Comparison of ENCODE assay signal across 8 mouse cellular contexts in genomic region chr2:143915600-143916135, GRCm38 (mm10). TPM values are rescaled to one million over a fixed set of nuclear protein-coding genes. Genes with fewer than 3 reads are reported as not detected.
DNase-seq lines count a peak whose midpoint lies in the region; ATAC-seq and TF ChIP-seq lines count a peak whose summit lies in the region.

No protein-coding gene starts in this region.

- under 1% methylated on average over 32 of the region's 32 CpGs for WGBS in forebrain, embryonic 11.5 days
- under 1% methylated on average over 32 of the region's 32 CpGs for WGBS in intestine, postnatal 0 days
- under 1% methylated on average over 32 of the region's 32 CpGs for WGBS in small intestine, adult 2 months

- DNase-seq in cerebellum, adult 11 months, result no peak
- peak; percentile 15 to 32 for DNase-seq in spleen, postnatal 36 days (ENCODE audit: low spot score in 2 of 2)
- no peak for DNase-seq in spleen, adult 12 weeks (ENCODE audit: low spot score)
- no peak for DNase-seq in forebrain, embryonic 11.5 days (ENCODE audit: low spot score)
- peak; percentile 77 for DNase-seq in lung, postnatal 10 days

- H3K36me3 ChIP-seq in forebrain, embryonic 11.5 days (ENCODE audit: control insufficient read depth, insufficient read depth, low read length), result no peaks in the 10 kb centered on the region
- H3K36me3 ChIP-seq in intestine, postnatal 0 days (ENCODE audit: control insufficient read depth, insufficient read depth), result no peaks in the 10 kb centered on the region
- H3K36me3 ChIP-seq in small intestine, adult 2 months (ENCODE audit: control insufficient read depth, insufficient read depth, low read length), result no peaks in the 10 kb centered on the region; the same call in 1 of the 2 replicates

- ATAC-seq in cerebellum, adult (ENCODE audit: insufficient number of reproducible peaks, low FRiP score, low TSS enrichment), result peak; percentile 51
- peak; percentile 61 for ATAC-seq in forebrain, embryonic 11.5 days (replicated peaks; ENCODE audit: low FRiP score)
- ATAC-seq in intestine, postnatal 0 days, result peak; percentile 28

- H3K4me2 ChIP-seq in forebrain, embryonic 11.5 days (ENCODE audit: low read depth, low read length, severe bottlenecking), result peak overlapping the region; percentile 77
- peak overlapping the region; percentile 68 for H3K4me2 ChIP-seq in intestine, postnatal 0 days (replicated peaks; ENCODE audit: low read depth)

- TF ChIP-seq POLR2A in small intestine, adult 2 months (IDR thresholded peaks at IDR 0.05; ENCODE audit: low read depth, low read length), result no peak

- peak overlapping the region; percentile 74 for H3K9ac ChIP-seq in forebrain, embryonic 11.5 days (ENCODE audit: low read length)
- H3K9ac ChIP-seq in intestine, postnatal 0 days (ENCODE audit: low read depth, low read length), result peak overlapping the region; percentile 93

- peak overlapping the region; percentile 73 for H3K4me3 ChIP-seq in forebrain, embryonic 11.5 days (ENCODE audit: low read depth, low read length)
- H3K4me3 ChIP-seq in intestine, postnatal 0 days (ENCODE audit: low read depth, low read length), result peak overlapping the region; percentile 91
- H3K4me3 ChIP-seq in small intestine, adult 2 months (ENCODE audit: low read depth, low read length), result peak overlapping the region; percentile 72

- H3K27me3 ChIP-seq in forebrain, embryonic 11.5 days (ENCODE audit: control insufficient read depth, insufficient read depth, low read length), result no peaks in the 10 kb centered on the region
- no peaks in the 10 kb centered on the region for H3K27me3 ChIP-seq in intestine, postnatal 0 days (replicated peaks; ENCODE audit: control insufficient read depth, insufficient read depth, low read length)
- no peaks in the 10 kb centered on the region for H3K27me3 ChIP-seq in small intestine, adult 2 months (ENCODE audit: control insufficient read depth, insufficient read depth, low read length)

- no peaks in the 10 kb centered on the region for H3K9me3 ChIP-seq in forebrain, embryonic 11.5 days (ENCODE audit: control insufficient read depth, low read length)
- no peaks in the 10 kb centered on the region for H3K9me3 ChIP-seq in intestine, postnatal 0 days (ENCODE audit: control insufficient read depth)

- peak; percentile 20; the same call in 1 of the 2 replicates for TF ChIP-seq CTCF in intestine, postnatal 0 days (IDR thresholded peaks at IDR 0.05; ENCODE audit: low read depth)
- no peak for TF ChIP-seq CTCF in small intestine, adult 2 months (IDR thresholded peaks at IDR 0.05; ENCODE audit: extremely low read depth, insufficient read length, insufficient replicate concordance, low read depth, low read length)

- peak overlapping the region; percentile 84 for H3K27ac ChIP-seq in forebrain, embryonic 11.5 days (ENCODE audit: low read depth, low read length)
- H3K27ac ChIP-seq in intestine, postnatal 0 days (ENCODE audit: low read depth, low read length), result peak overlapping the region; percentile 99
- peak overlapping the region; percentile 96 for H3K27ac ChIP-seq in small intestine, adult 2 months (ENCODE audit: insufficient read depth, low read depth, low read length)

- H3K4me1 ChIP-seq in forebrain, embryonic 11.5 days (replicated peaks; ENCODE audit: control insufficient read depth, insufficient read depth, low read length), result peaks cover 3% of the 10 kb centered on the region; the same call in 1 of the 2 replicates
- peaks cover 10% of the 10 kb centered on the region; the same call in 1 of the 2 replicates for H3K4me1 ChIP-seq in intestine, postnatal 0 days (replicated peaks; ENCODE audit: control insufficient read depth, insufficient read depth, low read length)
- peaks cover 5% of the 10 kb centered on the region; the same call in 1 of the 2 replicates for H3K4me1 ChIP-seq in small intestine, adult 2 months (ENCODE audit: control insufficient read depth, insufficient read depth, insufficient read length, low read length)

RNA-seq across cellular contexts. Expression of gene Dstn, which starts 0.5 kb away (rescaled TPM):
- polyA plus RNA-seq in forebrain, embryonic 11.5 days (2014; fragmentation: Nextera tagmentation; extraction: Ambion mirVana), result 364 and 369 TPM in 2 replicates
- polyA plus RNA-seq in intestine, postnatal 0 days (2015; fragmentation: Nextera tagmentation; extraction: Ambion mirVana), result 801 and 835 TPM in 2 replicates
- 28.5 and 69.3 TPM in 2 replicates for polyA plus RNA-seq in small intestine, adult 2 months (2012; rRNA removed)

RNA-seq across cellular contexts. Expression of gene Bfsp1, which starts 52.7 kb away (rescaled TPM):
- polyA plus RNA-seq in forebrain, embryonic 11.5 days (2014; fragmentation: Nextera tagmentation; extraction: Ambion mirVana), result 0.44 and 1.7 TPM in 2 replicates
- 4.5 and 5.3 TPM in 2 replicates for polyA plus RNA-seq in intestine, postnatal 0 days (2015; fragmentation: Nextera tagmentation; extraction: Ambion mirVana)
- 1.0 and 3.9 TPM in 2 replicates for polyA plus RNA-seq in small intestine, adult 2 months (2012; rRNA removed)

Comparison
In these comparisons a context has a peak if more than half of its experiments do, and no peak if none do; other contexts are left out.
1. DNase-seq: peak in spleen, postnatal 36 days (2 of 2) and lung, postnatal 10 days (single experiment); none in cerebellum, adult 11 months (single experiment), spleen, adult 12 weeks (single experiment) and forebrain, embryonic 11.5 days (single experiment).
2. Peak in every context shown above with its lines, with median percentiles within 50 percentile points of each other: ATAC-seq, H3K27ac ChIP-seq and H3K4me3 ChIP-seq.